Mouse (Mus musculus): ENCODE data around the gene Mrpl42.

DNA sequence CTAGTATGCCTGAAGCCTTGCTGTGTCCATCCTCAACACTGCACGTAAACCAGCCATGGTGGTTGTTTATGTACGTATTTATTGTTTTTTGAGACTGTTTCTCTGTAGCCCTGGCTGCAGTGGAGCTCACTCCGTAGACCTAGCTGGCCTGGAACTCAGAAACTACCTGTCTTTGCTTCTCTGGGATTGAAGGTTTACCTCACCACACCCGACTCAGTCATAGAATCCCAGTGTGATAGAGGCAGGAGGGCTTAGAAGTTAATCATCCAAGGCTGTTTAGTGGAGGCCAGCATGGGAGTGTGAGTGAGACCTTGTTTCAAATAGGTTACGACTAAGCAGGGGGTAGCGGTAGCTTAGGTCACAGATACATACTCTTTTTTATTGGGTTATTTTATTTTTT lies 15.9 kb upstream of the Mrpl42 start:
- no peak for TF ChIP-seq CTCF (IDR thresholded peaks at IDR 0.05; ENCODE audit: extremely low read depth, insufficient read depth, insufficient read length, insufficient replicate concordance)
- no peak for TF ChIP-seq POLR2A (IDR thresholded peaks at IDR 0.05; ENCODE audit: low read depth, low read length)
